Mouse (Mus musculus) neural tube, postnatal 0 days (tissue): Measurements from ENCODE around the gene Krtap8-1. TPM values are rescaled to one million over a fixed set of nuclear protein-coding genes. Genes with fewer than 3 reads are reported as not detected.

Source experiments
- polyA plus RNA-seq: library from polyadenylated mRNA; unstranded; fragments of >200 nt; fragmentation: Nextera tagmentation; extraction: Ambion mirVana; gene quantifications from 2 replicates; pipeline ENCODE4 v1.2.1, GENCODE M21; 2015

The Krtap8-1 gene
- polyA plus RNA-seq: not detected in 2 replicates

GRCm38 (mm10) chr16:89487852-89488251 is at the start of gene Krtap8-1:
TSS of gene Krtap8-1 (minus strand) at chr16:89487952.

GRCm38 (mm10) chr16:89508223-89508622 is 20.5 kb upstream of the Krtap8-1 start, which contains the start of gene Krtap7-1:
TSS of gene Krtap7-1 (minus strand) at chr16:89508323.

Other genes starting within 250 kb of the Krtap8-1 start
- gene Krtap21-1, start 84.1 kb downstream of the Krtap8-1 start, polyA plus RNA-seq: not detected in 2 replicates
- gene Krtap6-2, start 67.8 kb downstream of the Krtap8-1 start, polyA plus RNA-seq: not detected in 2 replicates
- gene Krtap7-1, start 20.4 kb upstream of the Krtap8-1 start, polyA plus RNA-seq: not detected in 2 replicates
- gene Krtap11-1, start 83.2 kb upstream of the Krtap8-1 start, polyA plus RNA-seq: not detected in 2 replicates